Mouse (Mus musculus) heart, postnatal 0 days (tissue): ENCODE measurements around the gene Tmem210.

Experiments used
- CTCF ChIP-seq: IDR thresholded peaks from 2 replicates; pipeline ENCODE4 v1.5.1; 2016; ENCODE audit warnings: antibody characterized with exemption, control low read depth, low read depth
- EP300 ChIP-seq: IDR thresholded peaks from 2 replicates; pipeline ENCODE4 v1.6.1; 2016; ENCODE audit warnings: antibody characterized with exemption, low read depth

DNA sequence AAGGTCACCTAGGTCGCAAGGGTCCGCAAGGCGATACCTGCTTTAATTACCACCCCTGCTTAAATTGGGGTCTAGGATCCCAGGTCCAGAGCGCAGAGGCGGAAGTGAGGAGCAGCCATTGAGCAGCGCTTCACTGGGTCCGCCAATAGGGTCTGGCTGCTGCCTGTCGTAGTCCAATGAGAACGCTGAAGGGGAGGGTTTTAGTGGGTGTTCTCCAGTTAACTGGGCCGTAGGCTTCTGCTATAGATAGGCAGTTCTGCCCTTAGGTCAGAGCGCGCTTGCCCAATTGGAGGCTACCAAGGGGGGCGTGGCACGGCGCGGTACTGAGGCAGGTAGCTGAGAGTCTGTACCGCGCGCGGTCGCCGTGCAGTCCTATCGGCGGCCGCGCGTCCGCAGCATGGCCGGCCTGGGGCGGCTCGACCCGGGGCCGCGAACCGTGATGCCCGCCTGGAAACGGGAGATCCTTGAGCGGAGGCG lies 25.6 kb upstream of the Tmem210 start, which contains the start of gene Tprn:
- TF ChIP-seq CTCF = no peak
- no peak for TF ChIP-seq EP300
